Mouse (Mus musculus): Measurements from ENCODE around the gene Dst.
A peak's percentile ranks its signal among the peaks of the same experiment; 100 is the strongest.

The Dst gene

DNA sequence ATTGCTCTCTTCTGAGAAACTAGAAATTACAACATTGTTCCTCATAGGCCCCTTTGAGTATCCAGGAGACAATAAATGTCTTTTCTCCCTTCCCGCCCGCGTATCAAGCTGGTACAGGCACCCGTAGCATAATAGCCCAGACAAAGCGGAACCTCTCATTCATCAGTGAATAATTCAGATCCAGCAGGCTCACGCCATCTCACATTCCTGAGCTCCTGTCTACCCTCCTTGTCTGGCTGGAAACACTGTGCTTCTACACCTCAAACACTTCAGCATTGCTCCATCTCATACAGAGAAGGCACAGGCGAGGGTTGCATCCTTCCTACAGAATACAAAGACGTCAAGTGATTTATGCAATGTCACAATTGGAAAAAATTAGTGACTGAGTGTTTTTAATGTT is 23.8 kb downstream of the Dst start:
- no peak for DNase-seq

DNA sequence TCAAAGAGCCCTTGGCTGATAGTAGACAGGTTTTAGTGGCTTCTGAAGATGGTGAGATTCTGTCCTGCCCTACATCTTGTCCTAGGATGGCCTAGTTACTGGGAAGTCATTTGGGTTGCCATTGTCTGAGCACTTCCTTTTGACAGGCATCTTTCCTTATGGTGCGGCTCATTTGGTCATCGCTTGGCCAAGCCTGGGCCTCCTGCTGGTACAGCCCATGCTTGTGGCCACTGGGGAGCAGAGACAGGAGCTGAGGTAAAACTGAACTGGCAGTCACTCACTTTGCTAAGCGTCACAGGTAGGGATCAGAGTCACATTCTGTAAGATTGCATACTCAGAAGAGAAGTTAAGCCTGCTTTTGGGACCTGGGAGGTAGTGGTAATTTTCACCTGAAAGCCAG is 24.2 kb downstream of the Dst start:
- no peak for DNase-seq

DNA sequence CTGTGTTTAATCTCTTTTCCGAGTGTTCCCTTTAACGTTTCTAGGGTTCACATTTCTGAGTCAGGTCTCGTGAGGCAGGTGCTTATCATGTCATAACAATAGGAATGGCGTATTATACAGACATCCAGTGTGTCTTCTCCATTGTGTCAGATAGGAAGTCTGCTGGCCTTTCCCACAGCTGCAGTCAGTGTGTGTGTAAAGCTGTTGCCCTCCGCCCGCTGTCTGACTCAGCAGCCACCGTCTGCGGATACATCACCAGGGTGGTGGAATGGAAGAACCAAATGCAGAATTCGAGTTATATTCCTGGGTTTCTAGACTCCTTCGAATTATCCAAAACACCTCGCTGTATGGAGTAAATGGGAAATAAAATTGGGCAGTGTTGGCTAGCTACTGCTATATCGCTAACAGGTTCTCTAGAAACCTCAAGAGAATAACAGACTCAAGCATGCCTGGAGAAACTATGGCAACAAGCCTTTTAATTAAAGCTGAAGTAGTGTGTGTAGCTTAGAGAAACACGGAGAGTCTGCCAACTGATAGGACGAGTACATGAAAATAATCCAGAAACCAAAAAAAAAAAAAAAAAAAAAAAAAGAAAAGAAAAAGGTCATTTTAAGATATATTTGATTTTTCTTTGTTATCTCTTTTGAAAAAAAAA is 24.9 kb downstream of the Dst start:
- no peak for DNase-seq

DNA sequence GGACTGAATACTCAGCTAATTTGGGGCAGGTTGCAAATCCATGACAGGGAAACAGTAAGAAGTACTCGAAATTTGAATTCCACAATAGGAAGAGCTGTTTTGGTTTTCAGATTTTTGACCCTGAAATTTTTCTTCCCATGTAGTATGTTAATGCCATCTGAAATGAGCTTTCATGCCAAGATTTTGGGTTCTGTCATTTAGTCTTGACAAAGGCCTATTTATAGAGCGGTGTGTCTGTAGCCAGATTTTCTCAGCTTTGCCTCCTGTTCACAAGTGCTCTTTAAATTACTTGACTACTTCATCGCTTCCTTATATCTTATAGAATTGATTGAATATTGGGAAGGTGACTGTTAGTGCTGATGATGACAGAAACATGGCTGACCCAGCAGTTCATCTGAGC is 27.9 kb downstream of the Dst start:
- DNase-seq: no peak

DNA sequence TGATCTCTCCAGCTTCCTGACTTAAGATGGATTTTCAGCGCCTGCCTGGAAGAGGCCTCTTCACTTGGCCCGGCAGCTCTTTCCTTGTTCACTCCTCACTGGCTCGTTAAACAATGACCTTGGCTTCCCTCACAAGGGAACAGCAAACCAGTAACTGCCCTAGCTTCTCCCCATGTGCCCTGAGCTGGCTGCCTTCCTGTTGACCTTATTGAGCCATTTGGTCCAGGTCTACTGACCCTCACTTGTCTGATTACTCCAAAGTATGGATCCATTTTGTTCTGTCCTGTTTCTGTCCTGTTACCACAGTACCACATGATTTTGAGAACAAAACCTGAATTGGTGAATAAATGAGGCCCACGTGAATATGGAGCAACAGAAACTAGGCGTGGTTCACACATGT is 31.8 kb downstream of the Dst start:
- no peak for DNase-seq

DNA sequence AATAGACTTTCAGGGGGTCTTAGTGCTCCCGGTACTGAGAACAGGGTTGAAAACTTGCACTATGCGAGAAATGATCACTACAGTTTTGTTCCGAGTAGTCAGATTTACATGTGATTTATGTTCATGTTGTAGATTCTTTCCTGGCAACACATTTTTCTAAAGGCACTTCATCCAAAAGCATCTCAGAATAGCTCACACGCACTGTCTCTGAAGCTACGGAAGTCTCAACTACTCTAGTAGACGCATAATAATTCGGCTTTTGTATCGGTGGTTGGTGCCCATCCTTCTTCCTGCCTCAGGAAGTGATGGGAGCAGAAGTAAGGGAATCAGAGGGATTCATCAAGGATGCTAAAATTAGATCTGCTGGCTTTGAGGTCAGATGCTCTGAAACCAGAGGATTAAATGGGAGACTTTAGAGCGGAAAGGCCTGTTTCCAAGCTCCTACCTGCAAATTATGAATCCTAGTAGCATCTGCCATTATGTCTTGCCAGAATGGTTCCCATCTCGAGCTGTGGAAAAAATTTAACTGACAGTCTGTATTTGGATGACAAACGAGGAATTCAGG is 32.4 kb downstream of the Dst start:
- no peak for DNase-seq

DNA sequence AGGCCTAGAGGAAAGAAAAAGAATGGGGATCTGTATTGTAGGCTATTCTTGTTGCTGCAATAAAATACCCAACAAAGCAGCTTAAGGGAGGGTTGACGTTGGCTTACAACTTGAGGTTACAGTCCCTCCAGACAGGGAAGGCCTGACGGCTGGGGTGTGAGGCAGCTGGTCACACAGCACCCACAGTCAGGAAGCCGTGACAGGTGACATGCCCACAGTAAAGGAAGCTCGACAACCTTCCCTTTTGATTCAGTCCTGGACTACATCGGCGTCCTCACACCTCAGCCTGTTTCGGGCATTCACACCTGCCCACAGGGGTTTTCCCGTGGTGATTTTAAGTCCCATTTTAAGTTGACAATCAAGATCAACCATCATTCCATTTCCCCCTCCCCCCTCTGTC is 34.6 kb downstream of the Dst start:
- DNase-seq: peak; percentile 21

DNA sequence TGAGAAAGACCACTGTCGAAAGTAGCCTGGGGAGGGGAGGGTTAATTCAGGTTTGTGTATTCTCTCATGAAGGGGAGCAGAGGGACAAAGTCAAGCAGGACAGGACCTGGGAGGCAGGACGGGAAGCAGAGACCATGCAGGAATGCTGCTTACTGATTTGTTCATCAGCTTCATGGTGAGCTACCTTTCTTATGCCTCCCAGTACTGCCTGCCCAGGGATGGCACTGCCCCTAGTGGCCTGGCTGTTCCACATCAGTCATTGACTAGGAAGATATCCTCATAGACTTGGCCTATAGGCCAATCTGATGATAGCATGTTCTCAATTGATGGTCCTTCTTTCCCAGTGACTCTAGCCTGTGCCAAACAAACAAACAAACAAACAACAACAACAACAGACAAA is 35.9 kb downstream of the Dst start:
- DNase-seq: no peak

DNA sequence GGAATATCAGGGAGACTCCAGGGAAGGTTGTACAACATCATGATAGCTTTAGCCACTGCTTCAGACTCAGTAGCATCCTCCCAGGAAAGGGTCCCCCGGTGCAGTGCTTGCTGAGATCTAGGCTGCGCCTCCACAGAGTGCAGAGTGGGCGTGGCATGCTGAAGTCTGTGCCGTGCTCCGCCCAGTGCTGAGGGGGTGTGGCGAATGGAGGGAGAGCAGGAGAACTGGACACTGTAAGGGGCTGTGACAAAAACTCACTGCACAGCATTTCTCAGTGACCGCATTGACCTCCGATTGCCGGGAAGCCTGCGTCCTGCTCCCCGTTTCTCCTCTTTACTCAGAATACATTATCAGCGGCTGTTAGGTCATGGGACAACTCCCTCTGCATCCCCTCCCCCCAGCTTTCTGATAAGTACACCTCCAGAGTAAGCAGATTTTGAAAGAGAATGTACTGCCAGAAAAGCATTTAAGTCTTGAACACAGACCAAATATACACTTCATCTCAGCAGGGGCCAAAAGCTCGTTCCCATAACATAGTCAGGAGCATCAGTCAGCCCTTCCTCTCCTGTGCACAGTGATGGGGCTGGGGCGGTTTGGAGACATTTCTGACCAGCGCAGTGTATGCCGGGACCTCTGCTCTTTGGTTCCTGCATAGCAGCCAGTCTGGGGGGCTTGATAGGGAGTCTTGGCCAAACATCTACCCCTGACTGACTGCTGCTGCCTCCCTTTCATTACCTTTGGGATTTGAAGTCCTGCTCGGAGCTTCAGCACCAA is 37.1 kb downstream of the Dst start:
- DNase-seq: peak; percentile 16

DNA sequence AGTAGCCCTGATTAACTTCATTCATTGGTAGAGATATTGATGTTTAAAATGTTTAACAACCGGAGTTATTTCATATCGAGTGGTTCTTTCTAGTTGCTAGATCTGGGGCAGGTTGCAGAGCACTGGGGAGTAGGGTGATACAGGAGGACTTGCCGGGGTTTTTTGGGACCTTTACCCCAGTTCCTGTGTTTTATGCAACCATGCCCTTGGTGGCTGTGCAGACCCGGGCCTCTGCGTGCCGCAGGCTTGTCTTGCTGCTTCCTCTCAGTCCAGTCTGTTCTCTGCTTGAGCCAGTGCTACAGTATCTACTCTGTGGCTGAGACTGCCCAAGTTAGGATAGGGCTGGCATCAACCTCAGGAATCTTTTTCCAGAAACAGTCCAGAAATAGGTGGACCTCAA is 37.7 kb downstream of the Dst start:
- DNase-seq: no peak

DNA sequence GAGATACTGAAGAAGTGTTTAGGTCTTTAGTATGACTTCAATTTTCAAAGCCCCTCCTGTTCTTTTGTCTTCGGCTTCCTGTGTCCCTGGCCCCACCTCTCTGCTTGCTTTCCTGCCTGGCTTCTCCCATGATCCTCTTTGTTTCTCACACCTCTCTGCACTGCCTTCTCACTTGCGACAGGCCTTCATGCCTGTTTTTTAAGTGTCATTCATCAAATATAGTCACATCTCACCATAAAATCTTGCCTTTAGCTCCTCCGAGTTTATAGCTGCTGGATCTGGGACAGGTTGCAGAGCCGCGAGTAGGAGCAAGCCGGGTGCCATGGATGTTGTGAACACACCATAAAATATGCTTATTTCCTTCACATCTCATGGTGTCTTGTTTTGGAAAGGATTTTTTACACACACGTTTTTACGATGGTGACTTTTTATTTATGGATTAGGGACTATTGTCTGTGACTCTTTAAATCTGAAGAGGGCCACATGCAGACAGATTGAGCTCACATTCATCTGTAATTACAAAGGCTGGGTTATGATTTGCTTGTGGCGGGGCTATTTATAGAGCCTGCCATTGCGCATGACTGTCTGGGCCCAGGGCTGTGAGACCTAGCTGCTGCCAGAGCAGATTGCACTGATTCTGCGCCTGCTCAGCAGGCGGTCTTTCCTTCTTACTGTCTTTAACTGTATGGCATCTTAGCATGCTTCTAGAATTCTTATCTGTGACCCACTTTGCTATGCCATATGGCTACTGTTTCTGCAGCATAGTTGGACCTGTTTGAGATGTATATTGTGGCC is 38.8 kb downstream of the Dst start:
- DNase-seq: no peak

DNA sequence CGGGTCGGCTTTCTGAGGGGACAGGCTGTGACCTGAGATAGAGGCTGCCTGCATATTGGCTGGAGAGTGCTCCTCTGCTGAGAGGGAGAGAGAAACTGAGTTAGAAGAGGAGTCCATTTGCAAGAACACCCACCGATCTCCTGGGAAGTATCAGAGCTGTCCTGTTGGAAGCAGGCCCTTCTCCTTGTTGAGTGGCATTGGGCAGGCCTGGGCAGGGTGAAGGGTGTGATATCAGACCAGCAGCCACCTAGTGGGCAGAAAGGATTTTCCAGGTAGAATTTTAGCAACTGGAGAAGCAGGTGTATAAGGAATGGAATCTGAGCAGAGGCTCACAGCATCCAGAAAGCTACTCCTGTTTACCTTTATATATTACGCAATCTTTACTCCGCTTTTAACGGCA is 39.8 kb downstream of the Dst start:
- DNase-seq: no peak

DNA sequence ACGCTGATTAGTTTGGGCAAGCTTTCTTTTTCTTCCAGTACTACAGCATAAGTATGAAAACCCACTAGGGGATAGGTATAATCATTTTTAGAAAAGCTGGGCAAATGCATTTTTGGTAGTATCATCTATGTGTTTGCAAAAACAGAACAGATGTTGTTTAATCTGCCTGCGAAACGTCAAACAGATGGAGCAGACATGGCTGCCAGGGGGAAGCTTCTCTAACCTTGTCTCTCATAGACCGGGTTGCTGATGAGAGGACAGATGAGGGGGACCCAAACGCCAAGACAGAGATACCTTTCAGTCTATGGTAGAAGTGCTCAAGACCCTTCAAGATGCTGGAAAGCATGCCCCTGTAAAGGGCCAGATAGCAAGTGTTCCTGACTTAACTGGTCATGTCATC is 40.5 kb downstream of the Dst start:
- DNase-seq: no peak

DNA sequence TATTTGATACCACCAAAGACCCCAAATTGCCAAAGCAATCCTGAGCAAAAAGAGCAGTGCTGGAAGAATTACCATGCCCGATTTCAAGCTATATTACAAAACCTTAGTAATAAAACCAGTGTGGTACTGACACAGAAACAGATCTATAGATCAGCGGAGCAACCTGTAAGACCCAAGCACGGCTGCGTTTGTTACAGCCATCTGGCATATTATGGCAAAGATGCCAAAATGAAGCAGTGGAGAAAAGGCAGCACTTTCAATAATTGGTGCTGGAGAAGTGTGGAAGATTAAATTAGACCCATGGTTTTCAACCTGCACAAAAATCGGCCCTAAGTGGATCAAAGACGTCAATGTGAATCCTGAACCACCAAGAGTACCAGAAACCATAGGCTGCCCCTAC is 47.6 kb downstream of the Dst start:
- no peak for DNase-seq

DNA sequence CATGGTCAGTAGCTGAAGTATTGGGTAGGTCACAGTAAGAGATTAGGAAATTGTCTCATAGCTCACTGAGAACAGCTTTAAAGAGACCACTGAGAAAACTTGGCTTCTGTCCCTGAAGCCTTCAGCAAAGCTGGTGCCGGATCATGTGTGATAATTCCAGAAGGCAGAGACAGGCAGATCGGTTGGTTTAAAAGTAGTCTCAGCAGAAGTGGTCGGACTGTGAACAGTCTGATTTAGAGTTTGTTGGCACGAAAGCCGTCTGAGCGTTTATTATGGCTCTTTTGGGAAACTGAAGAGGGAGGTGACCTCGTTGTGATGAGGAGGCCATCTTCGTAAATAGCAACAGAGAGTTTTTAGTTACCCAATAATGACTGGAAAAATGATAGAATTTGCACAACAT is 52.4 kb downstream of the Dst start:
- no peak for DNase-seq

DNA sequence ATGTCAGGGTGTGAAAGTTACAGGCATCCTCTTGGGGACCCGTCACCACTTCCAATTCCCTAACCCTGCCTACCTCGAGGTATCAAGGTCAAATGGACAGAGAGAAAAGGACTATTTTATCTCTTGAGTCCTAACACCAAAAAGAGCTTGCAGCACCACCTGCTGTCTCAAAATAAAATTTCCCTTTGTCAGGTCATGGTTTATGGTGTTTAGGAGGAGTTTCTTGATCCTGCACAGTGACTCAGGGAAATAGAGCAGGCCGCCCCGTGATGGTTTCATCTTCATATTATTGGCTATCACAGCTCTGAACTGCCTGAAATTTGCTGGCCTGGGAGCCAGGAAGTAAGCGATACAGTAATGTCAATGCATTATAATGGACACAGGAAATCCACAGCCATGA is 56.6 kb downstream of the Dst start:
- peak; percentile 32 for DNase-seq

DNA sequence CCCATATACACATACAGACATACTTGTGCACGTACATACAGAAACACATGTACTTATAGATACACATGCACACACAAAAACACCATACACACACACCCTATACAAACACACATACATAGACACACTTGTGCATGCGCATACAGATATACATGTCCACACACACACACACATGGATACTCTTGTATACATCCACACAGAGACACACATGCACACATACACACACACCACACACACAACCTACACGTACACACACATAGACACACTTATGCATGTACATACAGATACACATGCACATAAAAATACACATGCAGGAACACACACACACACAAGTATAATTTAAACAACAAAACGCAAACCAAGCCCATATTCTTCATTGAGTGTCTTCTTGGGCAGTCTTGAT is 57.8 kb downstream of the Dst start:
- DNase-seq: no peak

DNA sequence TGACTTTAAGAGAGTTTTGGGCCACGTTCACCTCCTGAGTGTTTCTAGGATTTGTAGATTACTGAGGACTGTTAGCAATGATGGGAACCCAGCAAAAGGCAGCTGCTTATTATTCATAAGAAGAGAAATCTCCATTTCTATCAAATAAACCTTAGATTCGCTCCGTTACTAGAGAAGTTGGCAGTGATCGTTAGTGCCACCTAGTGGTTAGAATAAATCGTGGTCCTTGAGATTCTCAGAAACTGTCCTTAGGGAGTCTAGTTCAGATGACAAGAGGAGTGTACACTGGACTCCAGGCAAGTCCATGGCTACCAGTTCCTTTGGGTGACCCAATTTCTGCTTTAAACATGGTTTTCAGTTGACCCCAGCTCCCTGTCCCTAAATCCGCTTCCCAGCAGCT is 58.3 kb downstream of the Dst start:
- no peak for DNase-seq

DNA sequence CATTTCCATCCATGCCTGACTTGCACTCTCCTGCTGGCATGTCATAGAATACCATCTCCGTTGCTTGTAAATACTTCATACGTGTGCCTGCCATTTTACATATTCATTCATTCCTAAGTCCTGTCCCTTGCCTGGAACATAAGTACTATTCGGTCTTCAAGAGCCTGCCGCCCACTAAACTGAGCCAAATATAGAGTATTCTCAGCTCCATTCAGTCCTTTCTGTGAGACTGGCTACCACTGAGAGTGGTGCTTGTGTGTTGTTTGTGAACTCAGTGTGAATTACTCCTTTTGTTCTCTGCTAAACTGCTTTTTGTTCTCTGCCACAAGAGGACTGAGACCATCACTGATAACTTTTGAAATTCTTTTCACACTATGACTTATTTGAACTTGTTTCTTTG is 59.2 kb downstream of the Dst start:
- DNase-seq: no peak

DNA sequence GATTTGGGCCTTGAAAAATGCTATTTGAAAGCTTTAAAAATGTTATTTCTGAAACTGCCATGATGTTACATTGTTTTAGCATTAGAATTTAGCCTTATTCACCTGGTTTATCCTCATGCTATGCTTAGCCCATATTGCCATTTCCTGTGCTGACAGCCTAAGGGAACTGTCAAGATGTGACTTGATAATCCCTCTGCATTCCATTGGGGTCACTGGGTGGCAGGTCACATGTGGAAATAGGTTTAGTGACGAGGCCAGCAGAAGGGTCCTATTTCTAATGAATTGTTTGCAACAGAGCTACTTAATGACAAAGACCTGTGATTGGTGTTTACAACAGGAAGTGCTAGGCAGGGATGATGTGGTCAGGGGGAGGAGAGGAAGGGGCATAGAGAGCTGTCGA is 61.9 kb downstream of the Dst start:
- no peak for DNase-seq

DNA sequence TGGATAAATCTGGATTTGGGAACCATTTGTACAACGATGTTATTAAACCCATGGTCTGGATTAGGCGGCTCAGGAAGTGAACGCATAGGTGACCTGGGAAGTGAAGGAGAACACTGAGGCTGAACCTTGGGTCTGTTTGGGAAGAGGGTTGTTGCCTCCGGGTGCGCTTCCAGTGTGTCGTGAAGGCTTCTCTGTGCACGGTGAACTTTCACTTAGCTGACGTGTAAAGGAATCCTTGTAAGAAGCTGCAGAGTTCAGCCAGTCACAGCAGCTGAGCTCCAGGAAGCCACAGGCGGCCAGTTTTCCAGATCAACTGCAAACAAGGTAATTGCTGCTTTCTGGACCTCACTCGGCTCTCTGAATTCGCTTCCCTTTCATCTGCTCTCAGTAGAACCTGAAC is 66.4 kb downstream of the Dst start:
- no peak for DNase-seq

DNA sequence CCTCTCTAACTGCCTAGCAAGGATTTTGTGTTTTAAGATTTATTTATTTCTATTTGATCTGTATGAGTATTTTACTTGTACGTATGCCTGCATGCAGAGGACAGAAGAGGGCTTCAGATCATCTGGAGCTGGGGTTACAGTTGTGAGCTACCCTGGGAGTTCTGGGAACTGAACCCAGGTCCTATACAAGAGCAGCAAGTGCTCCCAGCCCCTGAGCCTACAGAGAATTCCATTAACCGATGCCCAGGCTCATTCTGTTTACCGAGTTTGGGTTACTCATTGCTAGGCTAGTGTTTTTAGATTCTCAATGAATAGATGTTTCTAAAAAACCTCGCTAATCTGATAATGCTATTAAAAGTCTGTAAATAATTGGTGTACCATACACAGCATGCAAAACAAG is 67.3 kb downstream of the Dst start:
- DNase-seq: no peak

DNA sequence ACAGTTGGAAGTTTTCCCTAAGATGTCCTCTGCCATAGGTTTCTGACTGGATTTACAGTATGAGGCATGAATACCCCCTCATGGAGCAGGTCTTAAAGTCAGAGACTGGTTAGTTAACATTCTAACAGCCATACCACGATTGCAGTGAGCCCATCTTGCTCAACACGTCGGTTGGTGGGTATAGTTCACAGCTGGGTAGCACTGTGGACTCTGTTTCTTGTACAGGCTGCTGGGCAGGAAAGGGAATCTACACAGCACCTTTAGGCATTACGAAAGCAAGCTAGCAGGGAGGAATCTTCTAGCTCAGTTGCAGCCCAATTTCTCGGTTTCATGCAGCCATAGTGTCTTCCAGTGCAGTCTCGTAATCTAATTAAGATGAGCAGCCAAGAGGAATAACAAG is 69.8 kb downstream of the Dst start:
- no peak for DNase-seq

DNA sequence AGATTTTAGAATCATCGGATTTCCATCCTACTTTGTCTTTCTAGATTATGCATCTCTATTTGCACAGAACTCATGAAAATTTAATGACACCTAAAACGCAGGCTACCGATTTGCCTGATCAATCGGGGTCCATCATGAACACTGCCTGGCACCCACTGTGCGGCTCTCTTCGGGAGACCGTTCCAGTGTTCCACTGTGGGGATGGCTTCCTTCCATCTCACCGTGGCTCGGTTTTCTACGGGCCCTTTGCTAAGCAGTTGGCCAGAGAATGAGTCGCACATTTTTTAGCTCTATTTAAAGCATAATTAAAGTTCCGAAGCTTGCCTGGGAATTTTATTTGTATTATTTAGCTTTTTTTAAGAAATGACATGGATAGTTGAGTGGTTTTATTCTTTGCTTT is 72.4 kb downstream of the Dst start:
- DNase-seq: no peak

Data from thymus, postnatal 4 days (tissue).